Mouse (Mus musculus): ENCODE data around the gene Acoxl. TPM values are rescaled to one million over a fixed set of nuclear protein-coding genes. Genes with fewer than 3 reads are reported as not detected.

The Acoxl gene
- polyA plus RNA-seq, 1 experiment from 2014 or later, result 0.11 TPM

GRCm38 (mm10) chr2:127841402-127841801 is 2.7 kb downstream of the Acoxl start:
- 71% methylated on average over 1 of the region's 1 CpGs for WGBS (ENCODE audit: insufficient replicate concordance)
- H3K36me3 ChIP-seq (ENCODE audit: control insufficient read depth, insufficient read depth, low read length), result no peaks in the 10 kb centered on the region
- H3K4me3 ChIP-seq (ENCODE audit: low read depth, low read length), result no peak overlapping the region
- peaks cover 31% of the 10 kb centered on the region for H3K27me3 ChIP-seq (ENCODE audit: control insufficient read depth, insufficient read depth, low read length)
- no peak overlapping the region for H3K27ac ChIP-seq (ENCODE audit: low read depth, low read length)
- H3K4me2 ChIP-seq, result no peak overlapping the region
- ATAC-seq (replicated peaks; ENCODE audit: insufficient number of reproducible peaks, low FRiP score, low TSS enrichment), result no peak
- no peaks in the 10 kb centered on the region for H3K4me1 ChIP-seq (ENCODE audit: control insufficient read depth, insufficient read depth, low read length)
- no peak overlapping the region for H3K9ac ChIP-seq (ENCODE audit: low read depth, low read length)
- H3K9me3 ChIP-seq (replicated peaks; ENCODE audit: control insufficient read depth, low read length), result no peaks in the 10 kb centered on the region

- ATAC-seq (replicated peaks; ENCODE audit: insufficient number of reproducible peaks, low FRiP score, low TSS enrichment), result no peak
- no peak overlapping the region for H3K9ac ChIP-seq (ENCODE audit: low read depth, low read length)
- WGBS (ENCODE audit: insufficient replicate concordance), result 64% methylated on average over 3 of the region's 3 CpGs
- H3K36me3 ChIP-seq (ENCODE audit: control insufficient read depth, insufficient read depth, low read length), result no peaks in the 10 kb centered on the region
- H3K27me3 ChIP-seq (ENCODE audit: control insufficient read depth, insufficient read depth, low read length), result peaks cover 31% of the 10 kb centered on the region
- no peak overlapping the region for H3K4me3 ChIP-seq (ENCODE audit: low read depth, low read length)
- no peaks in the 10 kb centered on the region for H3K4me1 ChIP-seq (ENCODE audit: control insufficient read depth, insufficient read depth, low read length)
- H3K4me2 ChIP-seq, result no peak overlapping the region
- H3K9me3 ChIP-seq (replicated peaks; ENCODE audit: control insufficient read depth, low read length), result no peaks in the 10 kb centered on the region
- H3K27ac ChIP-seq (ENCODE audit: low read depth, low read length), result no peak overlapping the region
Measured at GRCm38 (mm10) chr2:127842421-127842820, 3.7 kb downstream of the Acoxl start.

GRCm38 (mm10) chr2:127845346-127845982 is 6.8 kb downstream of the Acoxl start:
- H3K36me3 ChIP-seq (ENCODE audit: control insufficient read depth, insufficient read depth, low read length), result no peaks in the 10 kb centered on the region
- 42% methylated on average over 7 of the region's 7 CpGs for WGBS (ENCODE audit: insufficient replicate concordance)

GRCm38 (mm10) chr2:127846008-127846407 is 7.3 kb downstream of the Acoxl start:
- Histone ChIP-seq H3K4me1 (ENCODE audit: control insufficient read depth, insufficient read depth, low read length) (no peaks in the 10 kb centered on the region), H3K9me3 (replicated peaks; ENCODE audit: control insufficient read depth, low read length) (no peaks in the 10 kb centered on the region), H3K27me3 (ENCODE audit: control insufficient read depth, insufficient read depth, low read length) (peaks cover under 1% of the 10 kb centered on the region; the same call in 1 of the 2 replicates), H3K9ac (ENCODE audit: low read depth, low read length) (no peak overlapping the region), H3K27ac (ENCODE audit: low read depth, low read length) (no peak overlapping the region), H3K36me3 (ENCODE audit: control insufficient read depth, insufficient read depth, low read length) (no peaks in the 10 kb centered on the region), H3K4me2 (no peak overlapping the region), H3K4me3 (ENCODE audit: low read depth, low read length) (no peak overlapping the region)
- no peak for ATAC-seq (replicated peaks; ENCODE audit: insufficient number of reproducible peaks, low FRiP score, low TSS enrichment)

More at GRCm38 (mm10) chr2:127845346-127845982, 6.8 kb downstream of the Acoxl start:
- Histone ChIP-seq H3K27ac (ENCODE audit: low read depth, low read length) (no peak overlapping the region), H3K4me3 (ENCODE audit: low read depth, low read length) (no peak overlapping the region), H3K4me2 (no peak overlapping the region), H3K9me3 (replicated peaks; ENCODE audit: control insufficient read depth, low read length) (no peaks in the 10 kb centered on the region), H3K4me1 (ENCODE audit: control insufficient read depth, insufficient read depth, low read length) (no peaks in the 10 kb centered on the region), H3K9ac (ENCODE audit: low read depth, low read length) (no peak overlapping the region), H3K27me3 (ENCODE audit: control insufficient read depth, insufficient read depth, low read length) (peaks cover 6% of the 10 kb centered on the region)
- no peak for ATAC-seq (replicated peaks; ENCODE audit: insufficient number of reproducible peaks, low FRiP score, low TSS enrichment)

- H3K9me3 ChIP-seq (replicated peaks; ENCODE audit: control insufficient read depth, low read length), result no peaks in the 10 kb centered on the region
- WGBS (ENCODE audit: insufficient replicate concordance), result 25% methylated on average over 1 of the region's 1 CpGs
- H3K4me1 ChIP-seq (ENCODE audit: control insufficient read depth, insufficient read depth, low read length), result no peaks in the 10 kb centered on the region
- no peak overlapping the region for H3K4me3 ChIP-seq (ENCODE audit: low read depth, low read length)
- H3K9ac ChIP-seq (ENCODE audit: low read depth, low read length), result no peak overlapping the region
- no peaks in the 10 kb centered on the region for H3K27me3 ChIP-seq (ENCODE audit: control insufficient read depth, insufficient read depth, low read length)
- no peak for ATAC-seq (replicated peaks; ENCODE audit: insufficient number of reproducible peaks, low FRiP score, low TSS enrichment)
- no peak overlapping the region for H3K27ac ChIP-seq (ENCODE audit: low read depth, low read length)
- H3K4me2 ChIP-seq, result no peak overlapping the region
- H3K36me3 ChIP-seq (ENCODE audit: control insufficient read depth, insufficient read depth, low read length), result no peaks in the 10 kb centered on the region
Measured at GRCm38 (mm10) chr2:127846571-127846970, 7.9 kb downstream of the Acoxl start.

GRCm38 (mm10) chr2:127850371-127850770 is 11.7 kb downstream of the Acoxl start:
- 87% methylated on average over 2 of the region's 2 CpGs for WGBS (ENCODE audit: insufficient replicate concordance)
- Histone ChIP-seq H3K4me3 (ENCODE audit: low read depth, low read length) (no peak overlapping the region), H3K9me3 (replicated peaks; ENCODE audit: control insufficient read depth, low read length) (no peaks in the 10 kb centered on the region), H3K4me2 (no peak overlapping the region), H3K27ac (ENCODE audit: low read depth, low read length) (no peak overlapping the region), H3K36me3 (ENCODE audit: control insufficient read depth, insufficient read depth, low read length) (no peaks in the 10 kb centered on the region), H3K27me3 (ENCODE audit: control insufficient read depth, insufficient read depth, low read length) (no peaks in the 10 kb centered on the region), H3K9ac (ENCODE audit: low read depth, low read length) (no peak overlapping the region), H3K4me1 (ENCODE audit: control insufficient read depth, insufficient read depth, low read length) (no peaks in the 10 kb centered on the region)
- no peak for ATAC-seq (replicated peaks; ENCODE audit: insufficient number of reproducible peaks, low FRiP score, low TSS enrichment)

GRCm38 (mm10) chr2:127854332-127854991 is 15.8 kb downstream of the Acoxl start:
- Histone ChIP-seq H3K9ac (ENCODE audit: low read depth, low read length) (no peak overlapping the region), H3K9me3 (replicated peaks; ENCODE audit: control insufficient read depth, low read length) (no peaks in the 10 kb centered on the region), H3K4me1 (ENCODE audit: control insufficient read depth, insufficient read depth, low read length) (no peaks in the 10 kb centered on the region), H3K36me3 (ENCODE audit: control insufficient read depth, insufficient read depth, low read length) (no peaks in the 10 kb centered on the region), H3K4me3 (ENCODE audit: low read depth, low read length) (no peak overlapping the region), H3K27me3 (ENCODE audit: control insufficient read depth, insufficient read depth, low read length) (no peaks in the 10 kb centered on the region), H3K27ac (ENCODE audit: low read depth, low read length) (no peak overlapping the region), H3K4me2 (no peak overlapping the region)
- no peak for ATAC-seq (replicated peaks; ENCODE audit: insufficient number of reproducible peaks, low FRiP score, low TSS enrichment)
- 57% methylated on average over 4 of the region's 4 CpGs for WGBS (ENCODE audit: insufficient replicate concordance)

- H3K27me3 ChIP-seq (ENCODE audit: control insufficient read depth, insufficient read depth, low read length), result no peaks in the 10 kb centered on the region
- H3K36me3 ChIP-seq (ENCODE audit: control insufficient read depth, insufficient read depth, low read length), result no peaks in the 10 kb centered on the region
- H3K4me3 ChIP-seq (ENCODE audit: low read depth, low read length), result no peak overlapping the region
- no peak overlapping the region for H3K9ac ChIP-seq (ENCODE audit: low read depth, low read length)
- ATAC-seq (replicated peaks; ENCODE audit: insufficient number of reproducible peaks, low FRiP score, low TSS enrichment), result no peak
- H3K4me2 ChIP-seq, result no peak overlapping the region
- no peaks in the 10 kb centered on the region for H3K4me1 ChIP-seq (ENCODE audit: control insufficient read depth, insufficient read depth, low read length)
- 68% methylated on average over 4 of the region's 4 CpGs for WGBS (ENCODE audit: insufficient replicate concordance)
- H3K27ac ChIP-seq (ENCODE audit: low read depth, low read length), result no peak overlapping the region
- no peaks in the 10 kb centered on the region for H3K9me3 ChIP-seq (replicated peaks; ENCODE audit: control insufficient read depth, low read length)
Measured at GRCm38 (mm10) chr2:127864381-127864780, 25.7 kb downstream of the Acoxl start.

GRCm38 (mm10) chr2:127881063-127881462 is 42.4 kb downstream of the Acoxl start:
- H3K27ac ChIP-seq (ENCODE audit: low read depth, low read length), result no peak overlapping the region
- H3K36me3 ChIP-seq (ENCODE audit: control insufficient read depth, insufficient read depth, low read length), result no peaks in the 10 kb centered on the region
- no peak for ATAC-seq (replicated peaks; ENCODE audit: insufficient number of reproducible peaks, low FRiP score, low TSS enrichment)
- H3K9ac ChIP-seq (ENCODE audit: low read depth, low read length), result no peak overlapping the region
- no peaks in the 10 kb centered on the region for H3K4me1 ChIP-seq (ENCODE audit: control insufficient read depth, insufficient read depth, low read length)
- H3K9me3 ChIP-seq (replicated peaks; ENCODE audit: control insufficient read depth, low read length), result no peaks in the 10 kb centered on the region
- no peak overlapping the region for H3K4me2 ChIP-seq
- no peaks in the 10 kb centered on the region for H3K27me3 ChIP-seq (ENCODE audit: control insufficient read depth, insufficient read depth, low read length)
- H3K4me3 ChIP-seq (ENCODE audit: low read depth, low read length), result no peak overlapping the region
- WGBS (ENCODE audit: insufficient replicate concordance), result 72% methylated on average over 5 of the region's 5 CpGs

All from heart, embryonic 11.5 days (tissue).